Mouse (Mus musculus) embryonic fibroblast, embryonic 13.5 days (primary cell): ENCODE results near the gene Nek9. TPM values are rescaled to one million over a fixed set of nuclear protein-coding genes. Genes with fewer than 3 reads are reported as not detected.

Experiments used
- H3K27ac ChIP-seq: 2 replicates; pipeline ENCODE4 v1.5.1; 2012; ENCODE audit warnings: low read length, control low read depth, inconsistent platforms; ENCODE audit not compliant: insufficient read depth
- H3K4me1 ChIP-seq: 2 replicates; pipeline ENCODE4 v1.6.1; 2011; ENCODE audit warnings: low read length; ENCODE audit not compliant: control insufficient read depth, insufficient read depth
- H3K4me3 ChIP-seq: 2 replicates; pipeline ENCODE4 v1.5.1; 2011; ENCODE audit warnings: mild to moderate bottlenecking, control low read depth, low read length; ENCODE audit not compliant: insufficient read depth
- CTCF ChIP-seq: IDR thresholded peaks from 2 replicates; pipeline ENCODE4 v1.5.1; 2011; ENCODE audit warnings: mild to moderate bottlenecking, control low read depth, low read length, moderate library complexity, borderline replicate concordance; ENCODE audit not compliant: insufficient read depth
- POLR2A ChIP-seq: IDR thresholded peaks from 2 replicates; pipeline ENCODE4 v1.6.1; 2011; ENCODE audit warnings: low read depth, mild to moderate bottlenecking, control low read depth, low read length, moderate library complexity
- polyA plus RNA-seq: library from polyadenylated mRNA; stranded (reverse); fragments of >200 nt; gene quantifications from 2 replicates; pipeline ENCODE4 v1.2.4, GENCODE M21; 2011; ENCODE audit warnings: low read depth; ENCODE audit not compliant: missing spikeins, insufficient read length

Nek9 gene
- polyA plus RNA-seq, 1 experiment, result 65.8 TPM

- Histone ChIP-seq H3K4me1 (peaks cover 3% of the 10 kb centered on the region), H3K4me3 (peak overlapping the region; percentile 40), H3K27ac (no peak overlapping the region)
- TF ChIP-seq POLR2A, result no peak
- no peak for TF ChIP-seq CTCF
Measured at GRCm38 (mm10) chr12:85269821-85270220, 69.3 kb downstream of the Nek9 start.

- TF ChIP-seq POLR2A (no peak), CTCF (no peak)
- H3K27ac ChIP-seq, result no peak overlapping the region
Measured at GRCm38 (mm10) chr12:85266248-85266647, 72.9 kb downstream of the Nek9 start.

GRCm38 (mm10) chr12:85264940-85265339 lies 74.2 kb downstream of the Nek9 start:
- Histone ChIP-seq H3K4me1 (peaks cover 6% of the 10 kb centered on the region), H3K27ac (no peak overlapping the region), H3K4me3 (no peak overlapping the region)
- TF ChIP-seq CTCF (no peak), POLR2A (no peak)

More at GRCm38 (mm10) chr12:85266248-85266647, 72.9 kb downstream of the Nek9 start:
- Histone ChIP-seq H3K4me3 (no peak overlapping the region), H3K4me1 (peaks cover 6% of the 10 kb centered on the region)

GRCm38 (mm10) chr12:85264531-85264930 lies 74.6 kb downstream of the Nek9 start:
- H3K4me1 ChIP-seq, result peaks cover 6% of the 10 kb centered on the region
- TF ChIP-seq POLR2A (no peak), CTCF (no peak)
- H3K27ac ChIP-seq, result no peak overlapping the region
- no peak overlapping the region for H3K4me3 ChIP-seq

- peak overlapping the region; percentile 35; the same call in 1 of the 2 replicates for H3K27ac ChIP-seq
- TF ChIP-seq CTCF (no peak), POLR2A (no peak)
- H3K4me3 ChIP-seq, result no peak overlapping the region
- peaks cover 6% of the 10 kb centered on the region for H3K4me1 ChIP-seq
Measured at GRCm38 (mm10) chr12:85263190-85263589, 76.0 kb downstream of the Nek9 start.

- TF ChIP-seq CTCF, result no peak
- no peak for TF ChIP-seq POLR2A
- Histone ChIP-seq H3K4me3 (no peak overlapping the region), H3K4me1 (peaks cover 6% of the 10 kb centered on the region), H3K27ac (no peak overlapping the region)
Measured at GRCm38 (mm10) chr12:85262489-85262888, 76.7 kb downstream of the Nek9 start.

- H3K4me1 ChIP-seq, result no peaks in the 10 kb centered on the region
- no peak for TF ChIP-seq POLR2A
- TF ChIP-seq CTCF, result no peak
- 0 out of 2 replicates have a peak overlapping the region, but pooled peaks have one; percentile 7 for H3K27ac ChIP-seq
- no peak overlapping the region for H3K4me3 ChIP-seq
Measured at GRCm38 (mm10) chr12:85257008-85257639, 82.0 kb downstream of the Nek9 start.

- TF ChIP-seq POLR2A (peak; percentile 47; the same call in 1 of the 2 replicates), CTCF (no peak)
- no peaks in the 10 kb centered on the region for H3K4me1 ChIP-seq
- no peak overlapping the region for H3K4me3 ChIP-seq
- peak overlapping the region; percentile 54 for H3K27ac ChIP-seq
Measured at GRCm38 (mm10) chr12:85256074-85256751, 82.9 kb downstream of the Nek9 start.

GRCm38 (mm10) chr12:85252083-85252482 lies 87.1 kb downstream of the Nek9 start:
- peak overlapping the region; percentile 59; the same call in 1 of the 2 replicates for H3K27ac ChIP-seq
- TF ChIP-seq CTCF (no peak), POLR2A (0 out of 2 replicates have a peak, but pooled peaks have one; percentile 18)
- no peak overlapping the region for H3K4me3 ChIP-seq
- no peaks in the 10 kb centered on the region for H3K4me1 ChIP-seq

Other genes with a start within 250 kb of the Nek9 start
- 1.2 and 1.5 TPM in 2 replicates for gene Prox2, start 228.6 kb downstream of the Nek9 start, polyA plus RNA-seq
- gene Dlst, start 228.5 kb downstream of the Nek9 start, polyA plus RNA-seq, result 145 and 151 TPM in 2 replicates
- gene Rps6kl1, start 188.1 kb downstream of the Nek9 start, polyA plus RNA-seq, result not detected in 2 replicates
- 3.7 and 6.6 TPM in 2 replicates for gene Pgf, start 161.6 kb downstream of the Nek9 start, polyA plus RNA-seq
- gene Eif2b2, start 119.9 kb downstream of the Nek9 start, polyA plus RNA-seq, result 51.1 and 54.8 TPM in 2 replicates
- gene Mlh3, start 68.8 kb downstream of the Nek9 start, polyA plus RNA-seq, result 13.4 and 14.4 TPM in 2 replicates
- 16.4 and 17.7 TPM in 2 replicates for gene Acyp1, start 50.9 kb downstream of the Nek9 start, polyA plus RNA-seq
- gene Zc2hc1c, start 50.8 kb downstream of the Nek9 start, polyA plus RNA-seq, result 0.32 and 0.53 TPM in 2 replicates
- 270 and 282 TPM in 2 replicates for gene Tmed10, start 35.5 kb upstream of the Nek9 start, polyA plus RNA-seq
- gene Fos, start 134.5 kb upstream of the Nek9 start, polyA plus RNA-seq, result 5.4 and 9.3 TPM in 2 replicates